Mouse (Mus musculus) thymus, adult 2 months (tissue): Measurements from ENCODE around the gene Parp11.

Experiments used
- CTCF ChIP-seq: fragments of 200-500 bp; IDR thresholded peaks from 2 replicates; pipeline ENCODE4 v1.5.1; 2012; ENCODE audit warnings: mild to moderate bottlenecking, control low read depth, low read length, moderate library complexity, borderline replicate concordance; ENCODE audit not compliant: control insufficient read depth, poor library complexity, insufficient read depth; ENCODE audit errors: extremely low read depth
- POLR2A ChIP-seq: fragments of 200-500 bp; IDR thresholded peaks from 2 replicates; pipeline ENCODE4 v1.6.1; 2012; ENCODE audit warnings: mild to moderate bottlenecking, low read length, control low read depth, moderate library complexity; ENCODE audit not compliant: control insufficient read depth, poor library complexity, insufficient read depth; ENCODE audit errors: extremely low read depth

DNA sequence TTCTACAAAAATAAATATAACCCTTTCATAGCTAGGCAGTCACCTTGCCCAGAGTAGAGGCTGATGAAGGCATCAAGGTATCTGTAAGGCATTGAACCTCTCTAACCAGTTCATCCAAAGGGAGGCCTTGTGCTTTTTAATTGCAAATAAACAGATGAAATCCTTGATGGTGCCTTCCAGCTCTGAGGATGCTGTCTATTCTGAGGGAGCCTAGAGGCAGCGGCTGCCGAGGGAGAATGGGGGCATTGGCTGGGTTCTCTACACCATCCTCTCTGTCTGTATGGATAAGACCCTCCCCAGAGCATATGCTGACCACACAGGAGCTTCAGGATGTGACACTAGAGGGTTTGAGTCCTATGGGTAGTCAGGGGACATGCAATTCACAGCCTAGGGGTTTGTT, 28.3 kb upstream of the Parp11 start:
- no peak for TF ChIP-seq POLR2A
- no peak for TF ChIP-seq CTCF
